Mouse (Mus musculus) heart, embryonic 14.5 days (tissue): ENCODE measurements around the gene Pnrc2. TPM values are rescaled to one million over a fixed set of nuclear protein-coding genes. Genes with fewer than 3 reads are reported as not detected.

ENCODE experiments used
- ATAC-seq: fragments of 200-750 bp; cut with Nextera tagmentation; 2 replicates; pipeline ENCODE4 v1.8.0; 2017; ENCODE audit warnings: low read depth, moderate TSS enrichment; ENCODE audit not compliant: insufficient number of reproducible peaks, insufficient read depth, low FRiP score
- H3K27ac ChIP-seq, 2 experiments: fragments of 200-500 bp in 1 of 2; fragments of 300-500 bp in 1 of 2; sonication (generic) in 1 of 2; replicated peaks in 1 of 2; 2 replicates each; pipeline ENCODE4 v1.5.1; 2012 to 2014; ENCODE audit warnings: low read depth in 2 of 2, low read length in 2 of 2, control low read depth in 1 of 2, mild to moderate bottlenecking in 1 of 2, mixed read lengths in 1 of 2; ENCODE audit not compliant: control insufficient read depth in 1 of 2, insufficient read depth in 1 of 2
- H3K27me3 ChIP-seq: fragments of 300-500 bp; sonication (generic); 2 replicates; pipeline ENCODE4 v1.6.1; 2014; ENCODE audit warnings: mild to moderate bottlenecking, low read length, control low read depth; ENCODE audit not compliant: control insufficient read depth, insufficient read depth
- H3K36me3 ChIP-seq: fragments of 300-500 bp; sonication (generic); 2 replicates; pipeline ENCODE4 v1.6.1; 2014; ENCODE audit warnings: mild to moderate bottlenecking, control low read depth, low read length, mixed read lengths; ENCODE audit not compliant: control insufficient read depth, insufficient read depth
- H3K4me1 ChIP-seq, 2 experiments: fragments of 200-500 bp in 1 of 2; fragments of 300-500 bp in 1 of 2; sonication (generic) in 1 of 2; 2 replicates each; pipeline ENCODE4 v1.6.1; 2012 to 2014; ENCODE audit warnings: low read length in 2 of 2, control low read depth in 1 of 2, mixed read lengths in 1 of 2; ENCODE audit not compliant: control insufficient read depth in 2 of 2, insufficient read depth in 2 of 2
- H3K4me2 ChIP-seq: fragments of 300-500 bp; sonication (generic); 2 replicates; pipeline ENCODE4 v1.6.1; 2014; ENCODE audit warnings: mild to moderate bottlenecking, low read length
- H3K4me3 ChIP-seq, 2 experiments: fragments of 200-500 bp in 1 of 2; fragments of 300-500 bp in 1 of 2; sonication (generic) in 1 of 2; 2 replicates each; pipeline ENCODE4 v1.5.1; 2012 to 2014; ENCODE audit warnings: low read length in 2 of 2, mild to moderate bottlenecking in 2 of 2, control low read depth in 1 of 2, low read depth in 1 of 2, moderate library complexity in 1 of 2; ENCODE audit not compliant: control insufficient read depth in 1 of 2, insufficient read depth in 1 of 2
- H3K9ac ChIP-seq: fragments of 300-500 bp; sonication (generic); 2 replicates; pipeline ENCODE4 v1.6.1; 2014; ENCODE audit warnings: mild to moderate bottlenecking, low read length
- H3K9me3 ChIP-seq: fragments of 300-500 bp; sonication (generic); 2 replicates; pipeline ENCODE4 v1.6.1; 2016; ENCODE audit warnings: low read length, control low read depth; ENCODE audit not compliant: control insufficient read depth
- WGBS: fragments of 180-500 bp; shearing (Covaris S2); extraction: QIAGEN DNeasy Blood & Tissue Kit; methylation state at CpG from one replicate; pipeline ENCODE4 v1.1.7; 2014; 5-methylcytosine and 5-hydroxymethylcytosine counted together
- polyA plus RNA-seq: library from polyadenylated mRNA; unstranded; fragments of >200 nt; fragmentation: Nextera tagmentation; extraction: Ambion mirVana; gene quantifications from 2 replicates; pipeline ENCODE4 v1.2.1, GENCODE M21; 2014

Gene Pnrc2
- polyA plus RNA-seq, 1 experiment from 2014 or later: 137 TPM

DNA sequence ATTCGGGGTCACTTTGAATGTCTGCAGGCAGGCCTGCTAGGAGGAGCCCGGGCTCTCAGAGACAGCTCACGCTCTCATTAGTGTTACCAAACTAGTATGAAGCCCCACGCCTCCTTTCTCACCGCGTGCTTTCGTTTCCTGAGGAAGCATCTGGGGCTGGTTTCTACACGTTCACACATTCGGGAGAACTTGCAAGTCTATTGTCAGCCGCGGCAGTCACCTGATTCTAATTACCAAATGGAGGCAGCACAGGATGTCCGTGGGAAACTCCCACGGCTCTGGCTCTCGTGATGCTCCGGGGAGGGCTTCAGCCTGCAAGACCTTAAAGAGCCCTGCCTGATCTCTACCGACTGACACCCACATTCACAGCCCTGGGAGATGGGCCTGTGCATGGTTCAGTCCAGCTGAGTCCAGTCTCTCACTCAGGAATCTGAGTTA is 3.0 kb upstream of the Pnrc2 start:
- Histone ChIP-seq H3K27ac (peak overlapping the region; percentile 93 to 100), H3K36me3 (peaks cover 14% of the 10 kb centered on the region), H3K9ac (peak overlapping the region; percentile 44), H3K9me3 (no peaks in the 10 kb centered on the region), H3K27me3 (no peaks in the 10 kb centered on the region), H3K4me2 (peak overlapping the region; percentile 55), H3K4me3 (peak overlapping the region; percentile 10 to 25), H3K4me1 (peaks cover 22 to 39% of the 10 kb centered on the region in 2 experiments)
- 2% methylated on average over 16 of the region's 16 CpGs for WGBS
- peak; percentile 32 for ATAC-seq

DNA sequence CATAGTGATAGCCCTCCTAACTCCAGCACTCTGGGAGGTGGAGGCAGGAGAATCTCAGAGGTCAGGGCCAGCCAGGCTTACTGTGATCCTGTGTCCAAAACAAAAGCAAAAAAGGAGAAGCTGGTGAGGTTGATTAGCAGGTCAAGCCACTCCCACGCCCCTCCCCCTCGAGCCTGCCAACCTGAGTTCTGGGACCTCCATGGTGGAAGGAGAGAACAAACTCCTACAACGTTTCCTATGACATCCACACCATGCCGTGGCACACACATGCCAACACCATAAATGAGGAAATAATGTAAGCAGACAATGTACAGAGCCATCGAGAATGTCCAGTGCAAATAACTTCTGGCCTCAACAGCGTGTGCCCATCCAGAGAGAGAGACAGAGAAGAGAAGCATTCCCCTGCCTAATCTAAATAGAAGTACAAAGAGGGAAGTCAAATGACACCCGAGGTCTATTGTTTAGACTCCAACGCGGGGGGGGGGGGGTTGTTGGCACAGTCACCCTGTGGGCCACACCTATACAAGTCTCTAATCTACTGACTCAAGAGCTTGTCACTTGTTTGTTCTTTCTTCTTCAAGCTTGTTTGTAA is 2.4 kb upstream of the Pnrc2 start:
- peak overlapping the region; percentile 10 to 25 for H3K4me3 ChIP-seq
- H3K4me2 ChIP-seq: peak overlapping the region; percentile 55
- peak overlapping the region; percentile 44 for H3K9ac ChIP-seq
- peak overlapping the region; percentile 93 to 100 for H3K27ac ChIP-seq
- H3K4me1 ChIP-seq: peaks cover 22 to 42% of the 10 kb centered on the region in 2 experiments
- H3K9me3 ChIP-seq: no peaks in the 10 kb centered on the region
- H3K36me3 ChIP-seq: peaks cover 19% of the 10 kb centered on the region
- 8% methylated on average over 9 of the region's 9 CpGs for WGBS
- ATAC-seq: peak; percentile 10
- no peaks in the 10 kb centered on the region for H3K27me3 ChIP-seq

DNA sequence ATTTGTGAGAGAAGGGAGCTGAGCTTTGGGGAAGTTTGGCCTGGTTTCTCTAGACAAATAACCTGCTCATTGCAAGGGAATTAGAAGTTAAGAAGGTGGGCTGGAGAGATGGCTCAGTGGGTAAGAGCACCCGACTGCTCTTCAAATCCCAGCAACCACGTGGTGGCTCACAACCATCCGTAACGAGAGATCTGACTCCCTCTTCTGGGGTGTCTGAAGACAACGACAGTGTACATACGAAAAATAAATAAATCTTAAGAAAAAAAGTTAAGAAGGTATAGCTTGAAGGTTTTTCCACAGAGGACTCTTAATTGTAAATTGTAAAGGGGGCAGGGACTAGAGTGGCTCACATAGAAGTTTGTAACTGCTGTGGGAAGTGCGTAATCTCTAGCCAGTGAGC is 1.9 kb upstream of the Pnrc2 start:
- Histone ChIP-seq H3K9me3 (no peaks in the 10 kb centered on the region), H3K4me2 (peak overlapping the region; percentile 55), H3K27ac (peak overlapping the region; percentile 98 to 100), H3K27me3 (no peaks in the 10 kb centered on the region), H3K4me1 (peaks cover 22 to 44% of the 10 kb centered on the region in 2 experiments), H3K36me3 (peaks cover 24% of the 10 kb centered on the region), H3K4me3 (no peak overlapping the region), H3K9ac (peak overlapping the region; percentile 44; the same call in 1 of the 2 replicates)
- no peak for ATAC-seq
- WGBS: 42% methylated on average over 7 of the region's 7 CpGs

DNA sequence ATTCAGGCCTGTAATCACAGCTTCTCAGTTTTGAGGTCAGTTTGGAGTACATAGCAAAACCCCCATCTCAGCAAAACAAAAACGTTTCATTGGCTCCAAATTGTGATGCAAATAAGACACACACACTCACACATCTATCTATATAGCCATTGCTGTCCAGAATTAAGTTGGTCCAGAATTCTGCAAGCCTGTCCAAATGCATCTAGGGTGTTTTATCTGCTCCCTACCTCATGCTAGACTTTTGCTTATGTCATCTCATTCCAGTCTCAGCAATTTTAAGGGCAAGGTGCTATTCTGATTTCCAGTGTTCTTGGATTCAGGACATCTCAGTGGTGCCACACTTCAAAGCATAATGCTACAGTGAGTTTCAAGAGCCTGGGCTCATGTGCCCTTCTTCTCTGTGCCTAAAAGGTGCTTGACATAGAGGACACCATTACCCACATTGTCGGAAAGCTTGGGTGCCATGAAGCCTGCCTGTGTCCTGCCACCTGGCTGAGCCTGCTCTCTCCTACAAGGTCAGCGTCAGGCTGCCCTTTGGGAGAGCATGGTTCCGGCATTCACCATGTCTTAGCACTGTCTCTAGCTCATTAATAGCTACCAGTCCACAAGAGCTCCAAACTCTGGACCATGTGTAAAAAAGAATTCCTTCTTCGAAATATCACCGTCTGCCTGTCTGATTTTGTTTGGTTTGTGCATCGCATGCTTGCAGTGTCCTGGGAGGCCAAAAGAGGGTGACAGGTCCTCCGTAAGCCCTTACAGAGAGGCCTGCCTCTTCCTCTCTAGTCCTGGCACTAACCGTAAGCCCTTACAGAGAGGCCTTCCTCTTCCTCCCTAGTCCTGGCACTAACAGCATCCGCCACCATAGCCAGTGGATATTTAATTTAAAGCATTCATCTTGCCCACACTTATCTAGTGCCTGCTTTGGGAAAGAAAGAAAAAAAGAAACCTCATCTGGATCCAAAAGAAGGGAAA is 1.2 kb upstream of the Pnrc2 start:
- H3K4me3 ChIP-seq: no peak overlapping the region
- no peak for ATAC-seq
- peaks cover 22 to 47% of the 10 kb centered on the region in 2 experiments for H3K4me1 ChIP-seq
- no peaks in the 10 kb centered on the region for H3K9me3 ChIP-seq
- H3K27me3 ChIP-seq: no peaks in the 10 kb centered on the region
- H3K36me3 ChIP-seq: peaks cover 29% of the 10 kb centered on the region
- H3K27ac ChIP-seq: peak overlapping the region; percentile 98 to 100
- WGBS: 83% methylated on average over 10 of the region's 10 CpGs
- H3K9ac ChIP-seq: peak overlapping the region; percentile 98
- peak overlapping the region; percentile 84 for H3K4me2 ChIP-seq

DNA sequence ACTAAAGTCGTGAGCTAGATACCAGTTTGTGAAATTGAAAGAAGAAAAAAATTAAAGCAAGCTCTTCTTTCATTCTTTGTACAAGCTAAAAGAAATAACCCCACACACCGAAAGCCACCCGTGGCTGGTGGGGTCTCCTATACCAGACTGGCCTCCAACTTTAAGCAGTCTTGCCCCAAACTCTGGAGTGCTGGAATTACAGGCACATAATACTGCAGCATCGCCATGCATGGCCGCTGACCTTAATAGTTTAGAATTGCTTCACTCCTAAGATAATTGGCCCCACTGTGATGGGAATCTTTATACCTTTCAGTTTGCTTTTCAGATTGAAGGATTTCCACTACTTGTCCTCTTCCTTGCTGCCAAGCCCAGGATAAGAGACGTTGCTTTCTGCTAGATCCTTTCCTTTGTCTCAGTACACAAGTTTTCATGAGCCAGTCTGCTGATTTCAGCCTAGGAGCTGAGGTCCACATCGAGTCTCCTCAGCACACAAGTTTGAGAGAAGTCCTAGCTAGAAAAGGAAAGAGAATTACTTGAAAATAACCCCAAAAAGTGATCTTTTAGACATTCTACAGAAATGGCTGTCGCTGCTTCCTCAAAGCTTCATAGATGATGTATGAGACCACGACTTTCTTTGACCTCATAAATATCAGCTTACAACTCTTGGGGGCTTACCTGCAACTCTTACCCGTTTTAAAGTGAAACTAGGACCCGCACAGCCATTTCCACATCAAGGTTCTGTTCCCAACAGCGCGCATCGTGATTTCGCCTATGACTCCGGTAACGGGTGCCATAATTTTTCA is 860 bp downstream of the Pnrc2 start:
- no peak for ATAC-seq
- H3K36me3 ChIP-seq: peaks cover 41% of the 10 kb centered on the region
- peak overlapping the region; percentile 84 for H3K4me2 ChIP-seq
- H3K27ac ChIP-seq: peak overlapping the region; percentile 99 to 100
- 10% methylated on average over 17 of the region's 17 CpGs for WGBS
- H3K9ac ChIP-seq: peak overlapping the region; percentile 98
- H3K9me3 ChIP-seq: no peaks in the 10 kb centered on the region
- H3K27me3 ChIP-seq: no peaks in the 10 kb centered on the region
- H3K4me1 ChIP-seq: peaks cover 22 to 51% of the 10 kb centered on the region in 2 experiments
- H3K4me3 ChIP-seq: peak overlapping the region; percentile 84 to 96

DNA sequence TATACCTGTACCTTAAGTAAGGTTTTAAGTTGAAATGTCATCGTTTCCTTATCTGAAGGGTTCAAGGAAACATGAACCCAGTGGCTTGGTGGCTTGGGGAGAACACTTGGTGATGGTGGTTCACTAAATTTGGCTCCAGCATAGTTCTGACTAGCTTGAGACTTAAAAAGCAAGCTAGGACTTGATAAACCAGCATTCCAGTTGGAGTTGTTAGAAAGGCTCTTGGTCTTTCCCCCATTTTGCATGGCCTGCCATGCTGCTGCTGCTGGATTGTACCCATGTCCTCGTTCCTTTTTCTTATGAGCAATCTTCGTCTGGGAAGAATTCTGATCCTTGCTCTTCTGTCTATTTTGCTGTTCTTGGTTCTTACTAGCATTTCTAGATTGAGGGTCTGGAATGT is 1.6 kb downstream of the Pnrc2 start:
- H3K27ac ChIP-seq: peak overlapping the region in 1 of 2 experiments; percentile 100; a peak in 2 of 4 replicates
- H3K4me3 ChIP-seq: peak overlapping the region; percentile 24 to 84; a peak in 3 of 4 replicates
- 38% methylated on average over 3 of the region's 3 CpGs for WGBS
- peaks cover 42% of the 10 kb centered on the region for H3K36me3 ChIP-seq
- H3K4me2 ChIP-seq: peak overlapping the region; percentile 84
- no peaks in the 10 kb centered on the region for H3K9me3 ChIP-seq
- H3K27me3 ChIP-seq: no peaks in the 10 kb centered on the region
- no peak for ATAC-seq
- H3K4me1 ChIP-seq: peaks cover 21 to 47% of the 10 kb centered on the region in 2 experiments
- H3K9ac ChIP-seq: peak overlapping the region; percentile 98
